Mouse (Mus musculus) CD8-positive naive resting alpha-beta T cell, adult 2 months (primary cell): ENCODE results near the gene Dsn1.

Source experiments
- DNase-seq, 2 experiments: peaks; one replicate each; pipeline ENCODE4 v3.0.0; 2022; ENCODE audit warnings: low read depth in 2 of 2, low spot score in 2 of 2

The Dsn1 gene

DNA sequence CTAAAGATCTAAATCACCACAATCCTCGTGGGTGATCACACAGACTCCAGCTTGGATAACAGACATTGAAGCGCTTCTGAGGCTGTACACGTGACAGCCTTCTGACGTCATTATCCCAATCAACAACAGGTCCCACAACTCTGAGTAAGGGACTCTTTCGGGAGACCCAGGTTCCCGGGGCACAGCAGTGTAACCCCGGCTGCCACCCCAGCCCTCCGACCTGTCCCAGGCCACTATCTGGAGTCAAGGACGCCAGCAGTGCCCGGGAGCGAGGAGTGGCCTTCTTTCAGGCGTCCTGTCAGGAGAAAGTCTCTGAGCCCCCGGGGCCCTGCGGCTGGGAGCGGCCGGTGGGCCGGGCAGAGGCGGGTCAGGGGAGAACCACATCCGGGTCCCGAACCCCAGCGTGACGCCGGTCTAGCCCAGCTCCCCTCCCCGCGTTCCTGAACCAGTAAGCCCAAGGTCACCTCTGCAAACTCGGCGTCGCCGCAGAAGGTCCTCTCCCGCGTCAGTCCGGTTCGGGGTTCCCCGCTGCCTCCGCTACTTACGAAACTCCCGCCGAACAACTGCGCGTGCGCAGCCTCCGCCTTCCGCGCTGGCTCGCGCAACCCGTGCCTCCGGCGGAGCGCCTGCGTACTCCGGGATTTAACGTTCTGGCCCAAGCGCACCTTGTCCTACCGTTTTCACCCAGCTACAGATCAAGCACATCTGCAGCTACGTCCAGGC, at the start of gene Dsn1:
Gene Dsn1 (minus strand): TSS at position 644 of the 723 bp plus-strand sequence.
- peak; percentile 81 to 84 for DNase-seq

- DNase-seq, result no peak
Observed at GRCm38 (mm10) chr2:157055721-157056120, 48.8 kb upstream of the Dsn1 start.

DNA sequence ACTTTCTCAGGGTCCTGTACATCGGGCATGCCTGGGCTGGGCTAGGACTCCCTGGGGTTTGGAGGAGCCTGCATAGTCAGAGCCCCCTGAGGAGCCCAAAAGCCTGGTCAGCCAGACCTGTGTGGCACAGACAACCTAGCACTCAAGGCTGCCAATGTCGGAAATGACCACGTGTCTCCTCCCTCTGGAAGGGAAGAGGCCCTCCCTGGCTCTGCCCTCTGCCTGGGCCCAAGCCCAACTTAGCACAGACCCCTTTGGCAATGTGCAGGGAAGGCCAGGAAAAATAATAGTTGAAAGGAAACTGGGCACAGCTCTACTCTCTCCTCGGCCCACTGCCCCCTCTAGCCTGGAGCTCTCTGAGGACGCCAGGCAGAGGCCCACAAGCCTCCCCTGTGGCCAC, 47.9 kb upstream of the Dsn1 start:
- DNase-seq, result no peak

GRCm38 (mm10) chr2:157054297-157054696, 47.3 kb upstream of the Dsn1 start:
- no peak for DNase-seq

DNA sequence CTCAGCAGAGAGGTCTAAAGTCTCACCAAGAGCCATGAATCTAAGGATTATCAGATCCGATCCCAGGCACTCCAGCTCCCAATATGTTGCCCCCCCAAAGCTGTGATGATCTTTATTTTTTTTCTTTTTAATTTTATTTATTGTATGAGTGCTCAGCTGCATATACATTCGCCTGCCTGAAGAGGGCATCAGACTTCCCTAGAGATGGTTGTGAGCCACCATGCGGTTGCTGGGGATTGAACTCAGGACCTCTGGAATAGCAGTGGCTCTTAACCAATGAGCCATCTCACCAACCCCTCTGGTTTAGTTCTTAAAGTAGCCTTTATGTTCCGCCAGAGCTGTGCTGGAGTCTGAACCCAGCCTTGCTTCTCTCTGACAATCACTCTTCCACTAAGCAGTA, 46.8 kb upstream of the Dsn1 start:
- DNase-seq, result no peak

GRCm38 (mm10) chr2:157053124-157053523, 46.2 kb upstream of the Dsn1 start:
- no peak for DNase-seq

DNA sequence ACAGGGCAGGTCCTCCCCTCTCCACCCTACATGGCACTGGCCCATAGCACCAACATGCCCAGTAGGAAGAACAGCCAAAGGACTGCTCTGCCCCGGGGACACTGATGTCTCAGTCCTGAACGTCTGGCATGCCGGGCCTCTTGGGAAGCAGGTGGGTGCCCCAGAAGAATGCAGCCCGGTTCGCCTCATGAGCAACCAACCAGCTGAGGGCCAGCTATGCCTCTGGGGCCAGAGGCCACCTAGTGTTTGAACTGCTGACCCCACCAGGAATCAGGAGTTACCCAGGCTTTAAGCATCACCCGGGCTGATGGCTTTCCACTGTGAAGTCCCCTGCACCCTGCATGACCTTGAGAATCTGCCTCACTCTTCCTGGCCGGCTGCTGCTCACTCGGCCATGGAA, 45.5 kb upstream of the Dsn1 start:
- no peak for DNase-seq

- DNase-seq, result no peak
Observed at GRCm38 (mm10) chr2:157049831-157050243, 42.9 kb upstream of the Dsn1 start.

DNA sequence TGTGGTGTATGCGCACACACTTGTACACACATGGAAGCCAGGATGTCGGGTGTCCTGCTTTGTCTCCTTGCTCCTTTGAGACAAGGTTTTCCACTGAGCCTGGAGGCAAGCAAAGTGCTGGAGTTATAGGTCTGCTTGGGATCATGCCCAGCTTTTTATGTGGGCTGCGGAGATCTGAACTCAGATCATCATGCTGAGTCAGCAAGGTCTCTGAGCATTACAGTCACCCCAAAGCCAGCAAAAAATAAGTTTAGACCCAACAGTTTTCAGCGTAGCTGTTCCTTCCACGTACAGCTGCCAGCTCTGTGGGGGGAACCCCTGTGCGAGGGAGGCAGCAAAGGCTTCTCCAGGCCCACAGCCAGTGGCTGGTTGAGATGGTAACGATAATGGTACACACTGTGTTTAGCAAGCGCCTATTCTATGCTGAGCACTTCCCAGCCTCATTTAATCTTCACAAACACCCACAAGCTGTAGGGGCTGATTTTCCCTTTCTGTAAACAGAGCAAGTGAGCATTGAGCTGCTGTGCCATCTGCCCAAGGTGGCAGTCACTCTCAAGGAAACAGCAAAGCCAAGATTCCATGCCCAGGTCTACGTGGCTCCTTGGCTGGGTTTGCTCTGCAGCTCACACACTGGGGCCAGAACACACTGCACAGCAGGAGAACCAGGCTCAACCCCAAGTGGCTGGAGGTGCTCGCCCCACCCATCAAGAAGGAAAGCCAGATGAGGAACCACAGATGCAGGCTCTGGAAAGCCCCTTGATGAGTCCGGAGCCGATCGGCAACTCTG, 41.6 kb upstream of the Dsn1 start:
- no peak for DNase-seq

DNA sequence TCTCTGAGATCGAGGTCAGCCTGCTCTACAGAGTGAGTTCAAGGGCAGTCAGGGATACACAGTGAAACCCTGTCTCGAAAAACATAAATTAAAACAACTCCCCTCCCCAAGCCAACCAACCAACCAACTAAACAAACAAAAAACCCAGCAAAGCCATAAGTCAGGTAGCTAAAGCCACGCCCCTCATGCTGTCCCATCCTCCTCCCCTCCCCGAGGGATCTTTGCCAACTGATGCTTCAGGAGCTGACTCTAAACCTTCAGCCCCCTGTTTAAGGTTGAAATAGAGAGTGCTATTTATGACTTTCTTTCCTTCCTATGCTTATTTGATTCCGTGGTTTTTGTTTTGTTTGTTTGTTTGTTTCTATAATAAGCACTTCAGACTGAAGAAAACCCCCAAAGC, 40.0 kb upstream of the Dsn1 start:
- DNase-seq, result no peak

DNA sequence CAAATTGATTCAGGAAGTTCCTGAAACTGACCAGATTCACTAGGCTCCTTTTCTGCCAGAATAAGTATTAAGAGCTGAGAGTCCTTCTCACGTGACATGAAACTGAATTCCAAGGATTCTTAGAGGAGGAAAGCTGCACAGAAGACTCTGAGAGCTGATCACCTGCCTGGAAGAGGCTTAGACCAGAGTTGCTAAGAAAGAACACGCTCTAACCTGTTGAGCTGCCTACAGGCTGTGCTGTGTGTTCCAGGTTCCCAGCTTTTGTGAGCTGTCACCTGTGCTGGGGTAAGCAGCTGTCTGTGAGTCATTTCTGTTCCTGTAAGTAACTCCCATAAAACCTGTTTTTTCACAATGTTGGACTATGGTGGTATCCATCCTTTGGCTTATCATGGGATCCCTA, 39.0 kb upstream of the Dsn1 start:
- no peak for DNase-seq

DNA sequence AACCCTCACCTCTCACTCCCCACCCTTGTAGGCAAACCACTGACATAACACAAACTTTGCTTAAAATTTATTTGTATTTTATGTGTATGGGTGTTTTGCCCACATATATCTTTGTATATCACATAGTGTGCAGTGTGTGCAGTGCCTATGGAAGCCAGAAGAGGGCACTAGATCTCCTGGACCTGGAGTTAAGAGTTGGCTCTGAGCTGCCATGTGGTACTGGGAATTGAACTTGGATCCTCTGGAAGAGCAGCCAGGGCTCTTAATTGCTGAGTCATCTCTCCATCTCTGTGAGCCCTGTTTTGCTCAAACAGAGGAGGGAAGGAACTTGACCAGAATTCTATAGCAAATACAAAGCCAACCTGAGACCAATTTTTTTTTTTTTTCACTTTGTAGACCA, 37.0 kb upstream of the Dsn1 start:
- no peak for DNase-seq

DNA sequence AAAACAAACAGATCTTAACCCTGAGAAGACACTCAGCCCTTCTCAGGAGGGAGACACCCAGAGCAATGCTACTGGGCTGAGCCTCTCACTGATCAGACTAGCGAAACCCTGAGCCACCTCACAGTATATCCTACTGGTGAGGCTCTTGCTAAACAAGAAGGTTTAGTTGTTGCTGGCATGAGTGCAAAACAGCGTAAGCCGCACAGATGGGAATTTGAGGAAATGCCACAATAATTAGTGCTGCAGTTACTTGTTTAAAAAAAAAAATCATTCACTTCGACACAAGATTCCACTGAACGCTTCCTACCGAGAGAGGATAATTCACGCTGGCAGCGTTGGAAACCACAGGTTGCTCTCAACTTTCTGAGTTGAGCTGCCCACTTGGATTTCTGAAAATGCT, 36.6 kb upstream of the Dsn1 start:
- DNase-seq, result no peak

DNA sequence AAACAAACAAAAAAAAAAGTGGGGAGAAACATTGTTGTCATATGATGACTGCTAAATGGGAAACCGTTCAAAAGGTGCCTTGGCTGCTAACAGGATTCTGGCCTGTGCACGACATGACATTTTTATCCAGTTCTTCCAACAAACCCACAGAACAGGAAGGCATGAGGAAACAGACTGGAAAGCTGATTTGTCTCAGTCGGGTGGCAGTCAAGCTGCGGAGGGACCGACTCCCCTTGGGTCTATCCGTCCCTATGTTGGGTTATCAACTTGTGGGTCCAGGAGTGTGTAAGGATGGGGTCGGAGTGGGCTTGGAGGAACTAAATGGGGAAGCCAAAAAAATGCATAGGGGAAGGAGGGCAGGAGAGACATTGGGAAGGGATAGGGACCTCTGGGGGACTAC, 34.5 kb upstream of the Dsn1 start:
- no peak for DNase-seq

DNA sequence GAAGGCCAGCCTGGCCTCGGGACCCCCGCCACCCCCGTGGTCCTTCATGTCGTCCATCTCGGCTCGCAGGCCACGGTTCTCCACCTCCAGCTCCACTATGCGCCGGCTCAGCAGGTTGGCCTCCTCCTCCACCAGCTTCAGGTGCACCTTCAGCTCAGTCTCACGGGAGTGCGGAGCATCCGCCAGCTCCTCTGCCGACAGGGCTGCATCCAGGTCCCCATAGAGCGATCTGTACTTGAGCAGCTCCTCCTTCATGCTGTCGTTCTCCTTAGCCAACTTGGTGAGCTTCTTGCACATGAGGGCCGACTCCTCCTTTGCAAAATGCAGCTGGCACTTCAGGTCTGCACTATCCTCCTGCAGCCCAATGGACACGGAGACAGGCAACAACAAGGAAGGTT, 33.7 kb upstream of the Dsn1 start:
- no peak for DNase-seq

DNA sequence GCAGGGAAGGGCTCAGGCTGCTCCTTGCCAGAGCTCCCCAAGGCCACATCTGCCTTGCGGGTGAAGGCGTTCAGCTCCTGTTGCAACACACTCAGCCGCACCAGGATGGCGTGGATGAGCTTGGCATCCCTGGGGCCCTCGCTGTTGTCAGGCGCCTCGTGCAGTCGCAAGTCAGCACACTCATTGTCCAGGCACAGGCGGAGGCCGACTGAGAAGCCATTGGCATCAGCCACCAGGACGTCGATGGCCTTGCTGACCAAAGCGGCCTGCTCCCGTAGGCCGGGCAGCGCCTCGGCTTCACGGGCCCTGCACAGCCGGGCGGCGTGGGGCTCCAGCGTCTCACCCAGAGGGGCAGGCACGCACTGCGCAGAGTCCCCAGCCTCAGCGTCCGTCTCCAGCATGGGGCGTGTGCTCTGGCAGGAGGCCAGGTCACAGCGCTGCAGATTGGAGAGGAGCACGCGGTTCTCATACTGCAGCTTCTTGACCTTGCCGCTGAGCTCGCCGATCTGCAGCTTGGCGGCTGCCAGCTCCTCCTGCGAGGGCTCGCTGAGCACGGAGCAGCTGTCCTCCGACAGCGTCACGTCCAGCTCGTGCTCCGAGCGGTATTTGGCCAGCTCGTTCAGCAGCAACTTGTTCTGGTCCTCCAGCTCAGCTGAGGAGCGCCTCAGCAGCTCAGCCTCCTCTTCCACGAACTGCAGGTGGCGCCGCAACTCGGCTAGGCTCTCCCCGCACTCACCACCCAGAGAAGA, 33.1 kb upstream of the Dsn1 start:
- no peak for DNase-seq

GRCm38 (mm10) chr2:157037303-157037702, 30.3 kb upstream of the Dsn1 start:
- no peak for DNase-seq

GRCm38 (mm10) chr2:157036400-157036799, 29.4 kb upstream of the Dsn1 start:
- no peak for DNase-seq

GRCm38 (mm10) chr2:157035371-157035770, 28.4 kb upstream of the Dsn1 start:
- DNase-seq, result no peak

- peak; percentile 73 to 80 for DNase-seq
Observed at GRCm38 (mm10) chr2:157030804-157031203, 23.9 kb upstream of the Dsn1 start.

DNA sequence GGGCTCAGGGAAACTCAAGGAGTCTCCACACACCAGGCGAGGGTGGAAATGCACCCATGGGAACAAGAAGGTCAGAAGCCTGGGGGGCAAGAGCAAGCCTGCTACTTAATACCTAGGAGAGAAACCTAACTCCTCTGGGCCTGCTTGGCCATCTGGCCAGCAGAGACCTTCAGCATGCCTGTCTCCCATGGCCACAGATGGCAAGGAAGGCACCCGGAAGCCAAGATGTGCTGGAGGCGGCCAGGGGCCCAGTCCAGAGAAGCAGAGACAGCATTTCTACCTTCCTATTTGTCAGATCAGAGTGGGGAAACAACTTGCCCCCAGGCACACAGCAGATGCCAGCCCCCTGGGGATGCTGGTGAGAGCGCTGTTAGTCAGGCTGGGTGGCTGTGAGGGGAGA, 21.3 kb upstream of the Dsn1 start:
- DNase-seq, result no peak
